Mouse (Mus musculus) gastrocnemius, postnatal 4 days (tissue): Measurements from ENCODE around the gene Tdg. TPM values are rescaled to one million over a fixed set of nuclear protein-coding genes. Genes with fewer than 3 reads are reported as not detected.
"Not testable (repeated sequence)": the region's sequence is repeated elsewhere in the genome, so short reads cannot be mapped to it uniquely, and the experiment has no call there.

Experiments
- DNase-seq, 2 experiments: peaks; one replicate each; pipeline ENCODE4 v3.0.0; 2021 to 2022; ENCODE audit warnings: low spot score in 2 of 2, mixed read lengths in 2 of 2
- long read RNA-seq, 2 experiments: library from polyadenylated mRNA; stranded (forward); transcript quantifications; one replicate each; pipeline ENCODE4 v2.0.0; 2021
- total RNA-seq, 2 experiments: library from RNA; stranded (reverse); gene quantifications; 2 replicates each; pipeline ENCODE4 v1.2.3; 2021

Tdg gene
- 10 to 100 TPM; 24.1 to 33.7 TPM for total RNA-seq
- long read RNA-seq, experiment 1, transcript Tdg-208 (10 exons, 3,502 nt), result major isoform, 40 of 68 reads
- long read RNA-seq, experiment 1, transcript Tdg-201 (10 exons, 2,959 nt), result minor isoform, 7 of 68 reads
- long read RNA-seq, experiment 1, partial matches to known transcripts, result 5 of 68 reads
- long read RNA-seq, experiment 1, other reads (novel, unspliced or antisense), result 16 of 68 reads
- long read RNA-seq, experiment 2, transcript Tdg-208 (10 exons, 3,502 nt), result major isoform, 40 of 58 reads
- long read RNA-seq, experiment 2, transcript Tdg-201 (10 exons, 2,959 nt), result minor isoform, 5 of 58 reads
- long read RNA-seq, experiment 2, partial matches to known transcripts, result 3 of 58 reads
- long read RNA-seq, experiment 2, other reads (novel, unspliced or antisense), result 10 of 58 reads

GRCm38 (mm10) chr10:82629586-82630255 lies at the start of gene Tdg:
Tdg (plus strand) TSS chr10:82629828.
- peak; percentile 81 to 90 for DNase-seq

DNA sequence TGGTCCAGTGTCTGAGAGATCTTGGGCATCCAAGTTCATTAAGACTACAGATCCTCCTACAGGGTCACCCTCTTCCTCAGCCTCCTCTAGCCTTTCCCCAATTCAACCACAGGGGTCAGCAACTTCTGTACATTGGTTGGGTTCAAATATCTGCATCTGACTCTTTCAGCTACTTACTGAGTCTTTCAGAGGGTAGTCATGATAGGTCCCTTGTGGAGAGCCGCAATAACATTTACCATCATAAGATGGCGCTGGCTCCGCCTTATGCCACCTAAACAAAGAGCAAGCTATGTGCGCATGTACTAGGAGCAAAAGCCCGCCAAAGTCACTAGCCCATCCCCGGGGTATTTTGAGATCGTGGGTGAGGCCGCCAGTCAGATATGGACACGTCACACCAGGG lies 40.0 kb upstream of the Tdg start:
- DNase-seq, result not testable (repeated sequence)

DNA sequence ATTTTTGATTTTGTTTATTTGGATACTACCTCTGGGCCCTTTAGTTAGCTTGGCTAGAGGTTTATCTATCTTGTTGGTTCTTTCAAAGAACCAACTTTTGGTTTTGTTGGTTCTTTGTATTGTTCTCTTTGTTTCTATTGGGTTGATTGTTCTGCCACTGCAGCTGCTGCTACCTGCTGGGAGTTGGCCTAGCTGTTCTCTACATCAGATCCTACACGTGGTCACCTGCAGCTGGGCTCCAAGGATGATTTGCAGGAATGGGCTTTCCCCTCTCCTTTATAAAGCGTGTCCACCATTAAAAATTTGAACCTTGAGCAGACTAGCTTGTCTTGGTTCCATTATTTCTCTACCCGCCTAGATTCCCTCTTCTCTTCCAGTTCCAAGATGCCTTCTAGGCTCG lies 35.2 kb upstream of the Tdg start:
- not testable (repeated sequence) for DNase-seq

GRCm38 (mm10) chr10:82622235-82622634 lies 7.4 kb upstream of the Tdg start:
- DNase-seq, result no peak

- DNase-seq, result peak; percentile 82 to 92
These were observed 6.7 kb upstream of the Tdg start, which contains the start of gene 1190007I07Rik for GRCm38 (mm10) chr10:82622671-82623552. 1190007I07Rik (minus strand) TSS chr10:82623228.

DNA sequence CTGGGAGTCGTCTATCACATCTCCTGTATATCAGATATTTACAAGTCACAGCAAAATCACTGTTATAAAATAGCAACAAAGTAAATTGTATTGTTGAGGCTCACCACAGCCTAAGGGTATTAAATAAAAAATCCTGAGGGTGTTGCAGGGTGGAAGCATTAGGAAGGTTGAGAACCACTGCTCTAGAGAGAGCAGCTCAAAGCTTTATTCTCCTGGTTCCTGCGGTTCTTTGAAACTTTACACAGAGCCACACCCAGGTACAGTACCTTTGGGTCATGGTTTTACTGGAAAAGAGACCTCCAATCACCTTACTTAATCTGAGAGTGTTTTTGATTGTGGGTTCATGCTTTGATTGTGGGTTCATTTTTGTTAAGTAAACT lies 6.1 kb upstream of the Tdg start:
- not testable (repeated sequence) for DNase-seq

- no peak for DNase-seq
These were observed 480 bp upstream of the Tdg start for GRCm38 (mm10) chr10:82629111-82629585.

DNA sequence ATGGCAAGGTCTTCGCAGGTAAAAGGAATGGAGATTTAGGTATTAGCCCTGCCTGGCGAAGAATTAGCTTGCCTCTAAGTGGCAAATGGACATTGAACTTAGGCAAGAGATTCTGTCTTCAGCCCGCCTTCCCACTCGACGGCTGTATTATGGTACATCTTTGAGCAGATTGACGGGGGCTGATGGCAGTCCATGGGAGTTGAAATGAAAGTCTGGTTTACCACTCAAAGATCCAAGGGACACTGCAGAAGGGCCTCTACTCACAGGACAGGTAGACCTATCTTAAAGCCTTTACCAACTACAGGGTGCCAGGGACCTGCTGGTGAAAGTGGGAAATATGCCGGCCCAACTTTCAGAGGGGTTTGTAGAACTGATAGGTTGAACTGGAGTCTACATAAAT lies 869 bp downstream of the Tdg start:
- DNase-seq, result no peak

DNA sequence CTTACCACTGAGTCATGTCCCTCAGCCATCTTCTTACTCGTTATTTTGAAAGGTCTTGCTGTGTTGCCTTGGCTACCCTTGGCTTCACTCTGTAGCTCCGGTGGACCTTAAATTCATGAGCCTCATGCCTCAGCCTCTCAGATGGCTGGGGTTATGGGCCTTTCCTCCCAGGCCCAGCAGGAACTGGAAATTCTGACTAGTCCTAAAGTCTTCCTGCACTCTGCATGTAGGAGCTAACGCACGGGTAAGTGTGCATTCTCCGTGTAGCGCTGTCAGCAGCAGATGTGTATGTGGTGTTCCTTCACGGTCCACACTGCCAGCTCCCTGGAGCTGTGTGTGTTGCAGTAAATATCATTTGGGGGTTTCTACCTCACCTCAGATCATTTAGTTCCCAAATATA lies 1.5 kb downstream of the Tdg start:
- DNase-seq, result no peak

- DNase-seq, result no peak
These were observed 3.1 kb downstream of the Tdg start for GRCm38 (mm10) chr10:82632496-82633280.

GRCm38 (mm10) chr10:82634348-82634747 lies 4.7 kb downstream of the Tdg start:
- no peak for DNase-seq

GRCm38 (mm10) chr10:82636321-82636720 lies 6.7 kb downstream of the Tdg start:
- no peak for DNase-seq

DNA sequence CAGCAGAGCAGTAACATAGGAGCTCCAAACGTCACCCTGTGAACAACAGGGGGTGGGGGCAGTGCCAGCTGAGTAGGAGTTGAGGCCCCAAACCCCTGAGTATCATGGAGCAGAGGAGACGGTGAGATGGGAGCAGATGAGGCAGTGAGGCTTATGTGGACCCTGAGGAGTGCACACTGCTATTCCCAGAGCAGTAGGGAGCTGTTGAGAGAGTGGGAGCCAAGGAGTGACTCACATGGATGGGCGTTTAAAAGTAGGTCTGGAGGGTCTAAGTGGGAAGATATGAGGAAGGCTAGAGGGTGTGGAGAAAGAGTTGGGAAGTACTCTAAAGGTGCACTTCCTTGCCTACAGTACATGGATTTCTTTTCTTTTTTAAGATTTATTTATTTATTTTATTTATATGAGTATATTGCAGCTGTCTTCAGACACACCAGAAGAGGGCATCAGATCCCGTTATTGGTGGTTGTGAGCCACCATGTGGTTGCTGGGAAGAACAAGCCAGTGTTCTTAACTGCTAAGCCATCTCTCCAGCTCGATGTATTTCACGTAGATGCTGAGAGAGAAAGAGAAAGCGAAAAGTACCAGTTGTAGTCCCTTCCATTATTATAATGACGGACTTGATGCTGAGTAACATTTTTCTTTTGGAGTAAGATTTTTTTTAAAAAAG lies 9.5 kb downstream of the Tdg start:
- no peak for DNase-seq

- no peak for DNase-seq
These were observed 11.9 kb downstream of the Tdg start for GRCm38 (mm10) chr10:82641481-82641880.

- DNase-seq, result no peak
These were observed 16.5 kb downstream of the Tdg start for GRCm38 (mm10) chr10:82646083-82646482.

DNA sequence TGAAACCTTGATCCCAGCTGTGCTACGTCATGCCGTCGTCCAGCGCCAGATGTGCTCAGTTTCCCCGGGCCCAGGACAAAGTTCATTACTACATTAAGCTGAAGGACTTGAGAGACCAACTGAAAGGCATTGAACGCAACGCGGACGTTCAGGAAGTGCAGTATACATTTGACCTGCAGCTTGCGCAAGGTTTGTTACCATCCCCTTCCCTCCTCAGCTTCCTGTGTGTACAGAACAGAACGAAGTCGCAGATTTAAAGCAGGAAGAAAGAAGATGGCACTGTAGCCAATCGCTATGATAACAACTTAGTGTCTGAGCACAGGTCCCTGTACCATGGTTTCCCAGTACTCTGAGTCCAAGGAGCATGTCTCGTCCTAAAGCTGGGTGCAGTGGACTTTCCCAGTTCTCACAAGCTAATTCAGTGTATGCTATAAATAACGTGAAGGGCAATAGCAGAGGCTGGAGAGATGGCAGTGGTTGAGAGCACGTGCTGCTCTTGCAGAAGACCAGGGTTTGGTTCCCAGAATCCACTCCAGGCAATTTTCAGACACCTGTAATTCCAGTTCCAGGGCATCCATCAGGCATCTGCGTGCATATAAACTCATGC lies 17.7 kb downstream of the Tdg start:
- no peak for DNase-seq

DNA sequence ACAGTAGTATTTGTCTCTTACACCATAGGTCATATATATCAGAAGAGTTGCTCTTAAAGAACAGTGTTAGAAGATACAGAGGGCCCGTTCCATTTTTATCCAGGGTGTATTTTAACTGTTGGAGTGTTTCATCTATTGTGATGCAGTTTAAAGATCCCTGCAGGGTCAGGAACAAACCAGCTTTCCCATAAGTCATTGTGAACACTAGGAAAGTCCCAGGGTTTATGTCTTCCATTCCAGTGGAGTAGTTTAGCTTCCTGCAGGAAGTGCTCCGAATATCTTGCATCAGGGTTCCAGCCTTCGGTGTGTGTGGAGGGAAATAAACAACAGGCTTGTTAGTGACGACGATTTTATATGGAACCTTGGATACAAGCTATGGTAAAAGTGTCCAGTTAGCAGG lies 21.6 kb downstream of the Tdg start:
- no peak for DNase-seq

- DNase-seq, result no peak
These were observed 23.0 kb downstream of the Tdg start for GRCm38 (mm10) chr10:82652625-82653024.

GRCm38 (mm10) chr10:82654581-82654980 lies 25.0 kb downstream of the Tdg start:
- DNase-seq, result peak in 1 of 2 experiments; percentile 51

GRCm38 (mm10) chr10:82661820-82662219 lies 32.2 kb downstream of the Tdg start:
- DNase-seq, result no peak
